Mouse (Mus musculus): ENCODE measurements around the gene Rasal2.

DNA sequence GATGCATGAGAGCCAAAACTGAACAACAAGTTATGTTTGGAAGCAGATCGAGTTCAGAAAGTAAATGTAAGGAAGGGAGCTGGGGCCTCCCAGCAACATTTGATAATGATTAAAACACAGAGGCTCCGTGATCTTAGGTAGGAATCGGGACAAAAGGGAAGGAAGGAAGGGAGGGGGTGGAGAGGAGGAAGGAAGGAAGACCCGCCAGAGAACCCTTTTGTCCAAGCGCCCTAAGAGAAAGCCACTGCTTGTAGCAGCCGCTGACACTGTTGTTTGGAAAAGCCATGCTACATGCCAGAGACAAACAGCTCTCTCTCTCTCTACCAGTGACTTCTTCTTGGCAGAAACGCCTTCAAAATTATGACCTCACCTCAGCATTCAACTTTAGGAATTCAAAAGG is 5.5 kb upstream of the Rasal2 start:
- no peak for TF ChIP-seq CTCF (IDR thresholded peaks at IDR 0.05; ENCODE audit: low read depth)
- no peak for TF ChIP-seq EP300 (IDR thresholded peaks at IDR 0.05; ENCODE audit: low read depth)
